Mouse (Mus musculus) right cerebral cortex, adult 2 months (tissue): Measurements from ENCODE around the gene Chrnb4.

Experiments used
- DNase-seq, 2 experiments: peaks; one replicate each; pipeline ENCODE4 v3.0.0; 2021 to 2022; ENCODE audit warnings: low spot score in 2 of 2

The Chrnb4 gene

DNA sequence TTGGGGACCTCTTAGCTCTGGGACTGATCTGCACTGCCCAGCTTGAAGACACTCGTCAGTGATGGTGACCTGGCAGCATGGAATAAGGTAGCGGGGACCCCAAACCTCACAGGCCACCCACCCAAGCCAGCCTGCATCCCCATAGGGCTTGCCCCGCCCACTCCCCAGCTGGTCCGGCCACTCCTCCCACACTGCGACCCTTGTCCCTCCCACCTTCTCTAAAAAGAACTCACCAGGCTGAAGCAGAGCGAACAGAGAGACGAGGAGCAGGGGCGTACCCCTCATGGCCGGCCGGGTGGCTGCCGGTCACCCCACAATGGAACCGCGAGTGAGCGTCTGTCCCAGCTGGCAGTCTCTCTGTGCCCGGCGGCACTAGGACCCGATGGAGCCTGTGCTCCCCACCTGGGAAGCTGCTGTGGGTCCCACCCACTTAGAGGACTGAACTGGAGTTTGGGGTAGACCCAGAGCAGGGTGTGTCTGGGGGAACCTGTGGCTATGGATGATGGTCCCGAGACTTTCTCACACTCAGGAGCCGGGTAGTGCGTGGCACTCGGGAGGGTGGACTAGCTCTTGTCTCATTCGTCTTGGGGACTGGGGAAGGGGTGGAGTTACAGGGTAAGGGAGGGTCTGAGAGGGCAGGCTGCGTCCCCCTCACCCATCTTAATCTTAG, at the start of gene Chrnb4:
Chrnb4 (minus strand) TSS at position 569 of the 670 bp plus-strand sequence.
- no peak for DNase-seq

DNA sequence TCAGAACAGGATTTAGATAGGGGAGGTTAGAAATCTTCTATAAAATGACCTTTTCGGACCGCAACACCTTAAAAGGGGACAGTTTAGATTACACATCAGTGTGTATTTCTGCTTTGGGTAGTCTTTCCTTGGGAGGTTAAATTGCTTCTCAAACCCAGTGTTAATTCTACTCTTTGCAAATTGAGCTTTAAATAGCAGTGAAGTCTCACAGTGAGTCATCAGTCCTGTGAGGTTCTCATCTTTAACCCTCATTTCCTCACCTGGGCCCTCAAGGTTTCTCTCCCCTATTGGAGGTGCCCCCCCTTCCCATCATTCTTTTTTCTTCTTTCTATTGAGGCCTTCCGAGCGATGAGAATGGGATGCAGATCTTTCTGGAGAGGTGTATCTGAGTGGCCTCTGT, 48.3 kb upstream of the Chrnb4 start:
- no peak for DNase-seq

DNA sequence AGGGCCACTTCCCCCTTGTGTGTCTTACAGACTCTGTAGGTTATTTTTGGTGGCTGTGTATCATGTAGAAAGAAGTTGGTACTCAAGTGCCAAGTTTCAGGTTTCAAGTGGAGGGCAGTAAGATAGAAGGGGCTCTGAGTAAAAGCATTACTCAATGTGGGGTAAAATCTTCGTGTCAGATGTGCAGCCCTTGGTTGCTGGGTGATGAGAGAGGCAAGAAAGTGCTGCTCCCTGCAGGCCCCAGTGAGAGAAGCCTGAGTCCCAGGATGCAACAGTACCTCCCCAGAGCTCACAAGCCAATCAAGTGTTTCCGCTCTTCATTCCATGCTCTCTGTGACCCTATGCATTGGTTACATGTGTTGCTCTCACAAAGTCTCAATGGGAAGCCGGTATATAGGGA, 47.5 kb upstream of the Chrnb4 start:
- DNase-seq, result no peak

GRCm38 (mm10) chr9:55090141-55090540, 41.6 kb upstream of the Chrnb4 start:
- no peak for DNase-seq

- no peak for DNase-seq
Observed at GRCm38 (mm10) chr9:55089226-55089625, 40.6 kb upstream of the Chrnb4 start.

DNA sequence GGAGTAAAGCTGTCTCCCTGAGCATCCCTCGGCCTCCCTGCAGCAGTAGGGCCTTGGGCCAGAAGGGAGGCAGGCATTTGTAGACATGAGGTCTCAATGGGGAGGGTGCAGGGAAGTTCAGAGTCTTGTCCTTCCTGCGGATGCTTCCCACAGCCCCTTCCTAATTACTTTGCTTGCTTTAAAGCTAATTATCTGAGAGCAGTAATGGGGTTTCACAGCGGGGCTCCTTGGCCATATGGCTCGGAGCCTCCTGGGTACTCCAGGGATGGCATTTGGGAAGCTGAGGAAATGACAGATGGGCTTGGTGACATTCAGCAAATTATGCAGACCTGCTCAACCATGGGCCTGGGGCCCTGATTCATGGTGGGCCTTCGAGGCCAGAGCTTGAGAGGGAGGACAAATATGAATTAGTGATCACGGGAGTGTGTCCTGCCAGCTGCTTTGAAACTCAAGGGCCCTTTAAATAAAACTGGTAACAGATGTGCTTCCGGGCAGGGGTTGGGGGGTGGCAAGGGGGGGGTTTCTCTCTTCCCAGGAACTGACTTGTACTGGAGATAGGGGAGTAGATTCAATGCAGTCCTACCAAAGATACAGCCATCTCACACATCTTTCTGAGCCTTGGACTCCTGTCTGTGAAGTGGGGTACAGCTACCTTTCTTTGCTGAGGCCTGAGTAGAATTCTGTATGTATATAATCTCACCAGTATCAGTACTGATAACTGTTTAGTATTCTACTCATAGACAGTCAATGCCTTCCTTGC, 34.8 kb upstream of the Chrnb4 start:
- DNase-seq, result no peak

- DNase-seq, result no peak
Observed at GRCm38 (mm10) chr9:55067965-55068265, 19.3 kb upstream of the Chrnb4 start.

GRCm38 (mm10) chr9:55067260-55067964, 18.8 kb upstream of the Chrnb4 start:
- no peak for DNase-seq

DNA sequence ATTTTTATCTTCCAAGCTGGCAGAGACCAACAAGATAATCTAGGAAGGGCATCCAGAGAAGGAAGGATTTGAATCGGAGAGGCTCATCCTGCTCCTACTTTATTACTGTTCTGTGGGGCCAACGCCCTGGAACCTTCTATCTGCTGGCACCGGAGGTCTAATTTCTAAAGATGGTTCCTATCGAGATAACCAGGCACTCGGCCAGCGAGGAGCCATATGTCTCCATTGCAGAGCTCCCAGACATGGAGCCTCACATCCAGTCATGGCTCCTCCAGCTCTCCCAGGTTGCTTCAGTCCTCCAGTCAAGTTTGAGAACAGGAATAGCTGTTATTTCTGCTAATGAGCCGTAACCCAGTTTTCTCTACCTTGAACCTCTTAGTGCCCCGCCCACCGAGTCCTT, 16.7 kb upstream of the Chrnb4 start:
- no peak for DNase-seq

GRCm38 (mm10) chr9:55058067-55058466, 9.5 kb upstream of the Chrnb4 start:
- DNase-seq, result no peak

DNA sequence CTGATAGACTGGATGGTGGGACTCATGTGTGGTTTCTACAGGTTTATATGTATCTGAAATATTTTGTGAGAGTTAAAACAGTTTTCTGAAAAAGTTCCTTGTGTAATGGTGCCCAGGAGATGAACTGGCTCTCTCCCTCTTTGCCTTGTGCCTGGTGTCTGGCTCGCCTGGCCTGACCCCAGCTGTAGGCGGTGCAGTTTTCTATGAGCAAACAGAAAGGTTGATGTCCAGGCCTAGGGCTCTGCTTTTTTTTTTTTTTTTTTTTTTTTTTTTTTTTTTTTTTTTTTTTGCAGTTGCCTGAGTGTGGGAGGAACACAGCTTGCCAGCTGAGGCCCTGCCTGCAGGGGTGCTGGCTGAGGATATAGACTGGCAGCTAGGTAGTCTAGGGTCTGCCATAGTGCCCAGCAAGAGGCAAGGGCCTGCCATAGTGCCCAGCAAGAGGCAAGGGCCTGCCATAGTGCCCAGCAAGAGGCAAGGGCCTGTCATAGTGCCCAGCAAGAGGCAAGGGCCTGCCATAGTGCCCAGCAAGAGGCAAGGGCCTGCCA, 6.9 kb upstream of the Chrnb4 start:
- no peak for DNase-seq

DNA sequence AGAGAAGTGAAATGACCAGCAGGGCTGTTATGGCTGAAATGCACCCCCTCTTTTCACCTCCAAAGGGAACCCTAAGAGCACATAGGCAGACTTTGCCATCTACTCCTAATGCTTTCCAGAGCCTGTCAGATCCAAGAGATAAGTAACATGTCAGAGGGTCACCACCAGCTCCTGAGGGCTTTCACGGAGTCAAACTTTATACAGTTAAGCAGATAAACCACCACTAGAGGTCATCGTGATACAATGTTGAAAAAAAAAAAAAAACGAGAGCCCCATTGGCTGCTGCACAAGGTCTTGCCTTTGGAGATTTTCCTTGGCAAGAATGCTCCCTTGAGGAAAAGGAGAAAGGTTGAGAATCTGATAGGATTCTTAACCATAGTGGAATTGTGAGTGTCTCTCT, 1.8 kb downstream of the Chrnb4 start:
- no peak for DNase-seq

GRCm38 (mm10) chr9:55045001-55045400, 3.6 kb downstream of the Chrnb4 start:
- DNase-seq, result no peak

- DNase-seq, result no peak
Observed at GRCm38 (mm10) chr9:55043688-55044087, 4.9 kb downstream of the Chrnb4 start.

DNA sequence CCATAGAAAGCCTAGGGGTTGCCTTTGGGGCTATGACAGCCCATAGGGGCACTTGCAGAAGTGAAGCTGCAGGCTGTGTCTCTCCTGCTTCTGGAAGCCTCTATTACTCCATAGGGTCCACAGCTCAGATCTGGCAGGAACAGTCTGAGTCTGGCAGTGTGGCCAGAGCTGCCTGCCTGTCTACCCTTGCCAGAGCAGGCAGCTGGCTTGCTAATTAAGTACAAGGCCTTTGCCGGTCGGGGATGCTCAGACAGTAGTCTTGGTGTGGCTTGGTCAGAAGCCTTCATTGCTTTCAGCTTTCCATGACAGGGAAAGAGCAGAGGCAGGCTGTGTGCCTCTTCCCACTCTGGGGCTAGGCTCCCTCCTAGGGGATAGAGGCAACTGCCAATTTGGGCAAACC, 7.2 kb downstream of the Chrnb4 start:
- no peak for DNase-seq

GRCm38 (mm10) chr9:55039983-55040382, 8.6 kb downstream of the Chrnb4 start:
- no peak for DNase-seq

GRCm38 (mm10) chr9:55038948-55039347, 9.6 kb downstream of the Chrnb4 start:
- DNase-seq, result no peak

DNA sequence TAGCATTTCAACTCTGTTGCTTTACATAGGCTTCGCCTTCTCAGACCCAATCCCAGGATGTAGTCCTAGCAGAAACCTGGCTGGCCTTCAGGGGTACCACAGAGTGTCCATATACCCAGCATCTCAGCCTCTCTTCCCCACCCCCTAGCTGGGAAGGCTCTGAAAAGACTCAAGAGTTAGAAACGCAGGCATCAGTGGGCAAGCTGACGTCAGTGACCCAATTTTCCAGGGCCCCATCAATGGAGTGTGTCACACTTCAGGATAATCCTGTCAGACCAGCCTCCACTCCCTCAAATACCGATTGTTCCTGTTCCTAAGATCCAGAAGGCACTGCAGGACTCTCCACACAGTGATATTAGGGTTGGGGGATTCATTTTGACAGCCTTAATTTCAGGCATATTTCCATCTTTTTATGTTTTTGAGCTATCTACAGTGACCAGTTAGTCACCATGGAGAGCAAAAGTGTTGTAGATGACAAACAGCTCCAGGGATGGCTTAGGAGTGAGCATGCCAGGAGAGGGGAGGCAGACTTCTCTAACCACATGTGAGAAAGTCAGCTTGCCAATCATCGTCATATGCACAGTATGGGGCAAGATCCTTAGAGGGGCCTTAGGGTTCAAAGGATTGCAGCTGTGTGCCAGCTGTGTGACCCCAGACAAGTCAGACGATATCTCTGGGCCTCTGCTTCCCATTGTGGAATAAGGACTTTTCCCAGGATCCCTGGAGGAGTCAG, 17.0 kb downstream of the Chrnb4 start:
- DNase-seq, result peak in 1 of 2 experiments; percentile 21

- DNase-seq, result no peak
Observed at GRCm38 (mm10) chr9:55026275-55026663, 22.3 kb downstream of the Chrnb4 start, which contains the start of gene Chrna3. Chrna3 (minus strand) TSS chr9:55026562.

DNA sequence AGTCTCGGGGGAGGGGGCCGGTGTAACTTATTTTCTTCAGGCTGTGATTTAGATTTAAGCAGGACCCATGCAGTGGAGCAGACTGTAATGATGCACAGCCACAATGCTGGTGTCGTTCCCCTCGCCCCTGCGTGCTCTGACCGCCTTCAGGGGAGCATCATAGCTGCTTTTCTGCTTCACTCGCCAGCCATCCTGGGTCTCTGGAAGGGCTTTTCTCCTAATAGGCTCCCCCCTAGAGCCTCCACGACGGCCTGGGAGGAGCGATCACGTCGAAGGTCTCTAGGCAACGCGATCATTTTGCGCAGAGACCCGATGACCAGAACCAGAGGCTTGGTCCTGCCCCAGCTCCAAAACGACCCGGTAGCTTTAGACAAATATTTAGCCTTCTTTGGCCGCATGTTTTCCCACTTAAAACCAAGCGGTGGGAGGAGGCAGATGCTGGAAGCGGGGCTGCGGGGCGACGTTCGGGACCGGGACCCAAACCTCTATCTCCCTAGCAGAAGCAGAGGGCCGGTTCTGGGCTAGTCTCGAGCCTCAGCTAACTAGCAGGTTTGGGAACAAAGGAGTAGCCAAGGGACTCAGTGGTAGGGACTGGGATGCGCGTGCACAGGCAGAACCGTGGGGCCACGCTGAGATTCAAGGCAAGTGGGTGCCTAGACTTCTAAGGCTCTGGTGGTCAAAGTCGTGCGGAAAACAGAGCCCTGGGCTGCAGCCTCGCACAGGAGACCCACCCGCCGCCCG, 22.9 kb downstream of the Chrnb4 start:
- DNase-seq, result no peak

DNA sequence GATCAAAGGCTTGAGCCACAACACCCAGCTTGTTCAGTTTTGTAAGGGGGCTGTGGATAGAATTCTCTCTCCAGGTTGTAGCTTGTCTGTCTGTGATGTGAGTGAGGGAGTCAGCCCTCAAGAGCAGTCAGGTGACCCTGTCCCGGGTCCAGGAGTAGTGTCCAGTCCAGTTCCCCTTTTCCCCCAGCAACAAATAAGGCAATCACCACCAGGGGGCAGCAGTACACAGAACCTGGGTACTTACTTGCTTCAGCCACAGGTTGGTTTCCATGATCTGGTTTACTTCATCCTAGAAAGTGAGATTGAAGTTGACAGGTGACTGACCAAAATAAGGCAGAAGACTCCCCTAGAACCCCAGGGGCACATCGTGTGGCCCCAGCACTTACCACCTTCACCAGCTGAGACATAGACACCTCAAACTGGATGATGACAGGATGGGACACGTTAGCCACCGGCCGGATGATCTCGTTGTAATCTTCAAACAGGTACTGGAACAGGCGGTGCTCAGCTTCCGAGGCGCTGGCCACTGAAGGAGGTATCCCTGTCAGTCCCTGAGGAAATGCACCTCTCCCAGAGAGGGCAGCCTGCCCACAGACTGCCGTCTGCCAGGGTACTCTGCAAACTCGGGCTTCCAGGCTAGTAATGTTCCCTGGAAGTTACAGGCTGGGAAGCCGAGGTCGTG, 24.5 kb downstream of the Chrnb4 start:
- peak; percentile 82 to 84 for DNase-seq
